Comparison of ENCODE assay signal across 23 mouse cellular contexts in the genomic region with DNA sequence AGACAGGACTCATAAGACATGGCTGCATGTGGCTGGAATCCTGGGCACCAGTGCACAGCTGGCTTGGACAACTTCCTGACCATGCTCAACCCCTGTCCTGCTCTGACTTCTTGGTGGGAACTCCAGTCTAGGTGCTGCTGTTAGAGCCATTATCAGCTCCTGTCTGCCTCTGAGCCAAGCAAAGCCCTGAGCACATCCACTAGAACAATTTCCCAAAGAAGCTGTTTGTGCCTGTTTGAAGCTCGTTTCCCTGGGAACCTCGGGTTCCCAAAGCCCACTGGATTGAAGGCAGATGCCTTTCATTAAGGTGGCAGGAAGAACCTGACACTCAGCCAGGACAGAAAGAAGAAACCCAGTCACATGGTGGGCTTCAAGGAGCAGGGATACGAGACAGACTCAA. TPM values are rescaled to one million over a fixed set of nuclear protein-coding genes. Genes with fewer than 3 reads are reported as not detected.
DNase-seq lines count a peak whose midpoint lies in the region; ATAC-seq and TF ChIP-seq lines count a peak whose summit lies in the region.
"Had no signal": no experiment of that assay in that cellular context is flagged by ENCODE, and none has a peak within 500 bp of the region (broad histone marks: within the 10 kb centered on the region; RNA-seq: fewer than 3 reads in every experiment).

A gene (plus strand): TSS at position 355 of the 400 bp plus-strand sequence.

- H3K36me3 ChIP-seq in liver, embryonic 12.5 days, result no peaks in the 10 kb centered on the region
- H3K36me3 ChIP-seq in liver, postnatal 0 days (replicated peaks; ENCODE audit: insufficient read depth, low read length), result no peaks in the 10 kb centered on the region
- H3K36me3 ChIP-seq in embryonic facial prominence, embryonic 14.5 days (ENCODE audit: control insufficient read depth, insufficient read depth, low read length), result no peaks in the 10 kb centered on the region
- H3K36me3 ChIP-seq: kidney, embryonic 15.5 days had no signal

- H3K9me3 ChIP-seq in liver, embryonic 12.5 days (replicated peaks), result no peaks in the 10 kb centered on the region
- no peaks in the 10 kb centered on the region for H3K9me3 ChIP-seq in liver, postnatal 0 days (ENCODE audit: low read length)
- H3K9me3 ChIP-seq in embryonic facial prominence, embryonic 14.5 days (ENCODE audit: control insufficient read depth, low read length), result no peaks in the 10 kb centered on the region
- H3K9me3 ChIP-seq: kidney, embryonic 15.5 days had no signal

- peaks cover 30% of the 10 kb centered on the region for H3K4me1 ChIP-seq in liver, embryonic 12.5 days
- H3K4me1 ChIP-seq in liver, postnatal 0 days (ENCODE audit: insufficient read depth), result peaks cover 6% of the 10 kb centered on the region
- H3K4me1 ChIP-seq in embryonic facial prominence, embryonic 14.5 days (ENCODE audit: control insufficient read depth, insufficient read depth, low read length), result no peaks in the 10 kb centered on the region

- H3K27me3 ChIP-seq in liver, embryonic 12.5 days (replicated peaks), result peaks cover 35% of the 10 kb centered on the region
- no peaks in the 10 kb centered on the region for H3K27me3 ChIP-seq in liver, postnatal 0 days (ENCODE audit: insufficient read depth, low read length)
- H3K27me3 ChIP-seq in embryonic facial prominence, embryonic 14.5 days (replicated peaks; ENCODE audit: control insufficient read depth, insufficient read depth, low read length), result no peaks in the 10 kb centered on the region

- no peak within 1 kb of the TSS for H3K4me3 ChIP-seq in liver, embryonic 12.5 days
- no peak within 1 kb of the TSS for H3K4me3 ChIP-seq in liver, postnatal 0 days (ENCODE audit: low read depth, low read length)
- no peak within 1 kb of the TSS for H3K4me3 ChIP-seq in embryonic facial prominence, embryonic 14.5 days (ENCODE audit: low read depth, low read length)
- H3K4me3 ChIP-seq: kidney, embryonic 15.5 days had no signal

- TF ChIP-seq CTCF in liver, postnatal 0 days (IDR thresholded peaks at IDR 0.05; ENCODE audit: low read depth), result no peak

- 0 out of 2 replicates have a peak within 1 kb of the TSS, but pooled peaks have one; percentile 20 for H3K9ac ChIP-seq in liver, embryonic 12.5 days
- H3K9ac ChIP-seq in liver, postnatal 0 days (replicated peaks), result no peak within 1 kb of the TSS
- H3K9ac ChIP-seq in embryonic facial prominence, embryonic 14.5 days (ENCODE audit: low read depth, low read length), result peak within 1 kb of the TSS; percentile 37; the same call in 1 of the 2 replicates
- H3K9ac ChIP-seq: hindbrain, embryonic 14.5 days; kidney, embryonic 15.5 days had no signal

- DNase-seq in heart, adult 9 months (ENCODE audit: low spot score in 2 of 2), result peak; percentile 28 to 35
- DNase-seq in heart, postnatal 36 days, result no peak
- DNase-seq in liver, postnatal 0 days, result no peak
- DNase-seq in embryonic facial prominence, embryonic 14.5 days (ENCODE audit: low spot score), result peak; percentile 29
- DNase-seq in ovary, postnatal 14 days (ENCODE audit: low spot score), result no peak
- no peak for DNase-seq in frontal cortex, adult 2 months (ENCODE audit: extremely low spot score in 1 of 2, low spot score in 1 of 2)
- DNase-seq: adrenal gland, adult 8-10 months; cerebellum, adult 8-10 months; layer of hippocampus, postnatal 36 days; liver; lung, adult 18-20 months; lung, postnatal 14 days; retina, postnatal 1 day had no signal

- intact Hi-C loops in heart, postnatal 36 days (cut with DNase I), result no loop called here

- no peak within 1 kb of the TSS for H3K27ac ChIP-seq in liver, embryonic 12.5 days
- no peak within 1 kb of the TSS for H3K27ac ChIP-seq in liver, postnatal 0 days (ENCODE audit: low read depth)
- H3K27ac ChIP-seq in embryonic facial prominence, embryonic 14.5 days (replicated peaks; ENCODE audit: low read depth, low read length), result peak within 1 kb of the TSS; percentile 13; the same call in 1 of the 2 replicates
- H3K27ac ChIP-seq: hindbrain, embryonic 14.5 days; kidney, embryonic 15.5 days; stomach, postnatal 0 days had no signal

- TF ChIP-seq EP300 in liver, postnatal 0 days (IDR thresholded peaks at IDR 0.05; ENCODE audit: low read depth), result no peak

- no peak for ATAC-seq in liver, embryonic 12.5 days
- no peak for ATAC-seq in liver, postnatal 0 days
- no peak for ATAC-seq in embryonic facial prominence, embryonic 14.5 days (ENCODE audit: low read depth)
- ATAC-seq: forebrain, embryonic 14.5 days; intestine, postnatal 0 days; midbrain, embryonic 16.5 days had no signal

- H3K4me2 ChIP-seq in liver, embryonic 12.5 days, result no peak within 1 kb of the TSS
- H3K4me2 ChIP-seq in liver, postnatal 0 days (ENCODE audit: low read depth, low read length), result no peak within 1 kb of the TSS
- no peak within 1 kb of the TSS for H3K4me2 ChIP-seq in embryonic facial prominence, embryonic 14.5 days (ENCODE audit: low read depth, low read length)
- H3K4me2 ChIP-seq: hindbrain, embryonic 14.5 days; kidney, embryonic 15.5 days had no signal

- 28% methylated on average over 3 of the region's 3 CpGs for WGBS in liver, embryonic 12.5 days (ENCODE audit: insufficient replicate concordance)
- 32% methylated on average over 3 of the region's 3 CpGs for WGBS in liver, postnatal 0 days (ENCODE audit: insufficient replicate concordance)
- 26% methylated on average over 3 of the region's 3 CpGs for WGBS in embryonic facial prominence, embryonic 14.5 days

RNA-seq across cellular contexts. Expression of the gene that starts here (rescaled TPM):
- 1 to 10 TPM; 4.2 to 6.7 TPM for total RNA-seq in heart, postnatal 36 days (2021)
- polyA plus RNA-seq in liver, embryonic 12.5 days (2016; fragmentation: Nextera tagmentation; extraction: Ambion mirVana), result not detected in 2 replicates
- polyA plus RNA-seq in liver, postnatal 0 days (2015; fragmentation: Nextera tagmentation; extraction: Ambion mirVana), result not detected in 2 replicates
- 1.8 and 2.9 TPM in 2 replicates for polyA plus RNA-seq in embryonic facial prominence, embryonic 14.5 days (2014; fragmentation: Nextera tagmentation; extraction: Ambion mirVana)
- 0.08 and 0.16 TPM in 2 replicates for polyA plus RNA-seq in frontal cortex, adult 2 months (2012; rRNA removed)
- total RNA-seq: adrenal gland, adult 8-10 months; common myeloid progenitor, adult 5-6 weeks; megakaryocyte, adult 5-6 weeks had no signal
- polyA plus RNA-seq: hindbrain, embryonic 14.5 days; thymus, postnatal 0 days had no signal

Comparison
In these comparisons a context has a peak if more than half of its experiments do, and no peak if none do; other contexts are left out.
1. DNase-seq: peak in heart, adult 9 months (2 of 2) and embryonic facial prominence, embryonic 14.5 days (single experiment); none in heart, postnatal 36 days (0 of 2), liver, postnatal 0 days (single experiment), ovary, postnatal 14 days (single experiment) and frontal cortex, adult 2 months (0 of 2).